Mouse (Mus musculus) heart, adult 2 months (tissue): ENCODE measurements around the gene Snx12. TPM values are rescaled to one million over a fixed set of nuclear protein-coding genes. Genes with fewer than 3 reads are reported as not detected.

Source experiments
- DNase-seq, 2 experiments: peaks; one replicate each; pipeline ENCODE4 v3.0.0; 2021
- H3K27ac ChIP-seq: fragments of 200-600 bp; 2 replicates; pipeline ENCODE4 v1.8.1; 2022
- H3K27me3 ChIP-seq: fragments of 200-500 bp; 2 replicates; pipeline ENCODE4 v1.6.1; 2012; ENCODE audit warnings: mild to moderate bottlenecking, low read length, inconsistent platforms, mixed read lengths; ENCODE audit not compliant: control insufficient read depth, insufficient read depth
- H3K36me3 ChIP-seq: fragments of 200-500 bp; 2 replicates; pipeline ENCODE4 v1.6.1; 2012; ENCODE audit warnings: low read length, inconsistent platforms; ENCODE audit not compliant: control insufficient read depth, insufficient read depth
- H3K4me1 ChIP-seq: fragments of 200-500 bp; 2 replicates; pipeline ENCODE4 v1.6.1; 2011; ENCODE audit warnings: low read length; ENCODE audit not compliant: control insufficient read depth, insufficient read depth
- H3K4me3 ChIP-seq: fragments of 200-600 bp; 2 replicates; pipeline ENCODE4 v1.8.1; 2022
- H3K79me2 ChIP-seq: fragments of 200-500 bp; replicated peaks from 2 replicates; pipeline ENCODE4 v1.6.1; 2012; ENCODE audit warnings: mild to moderate bottlenecking, inconsistent platforms, low read length, moderate library complexity, mixed read lengths; ENCODE audit not compliant: control insufficient read depth, insufficient read depth
- H3K9ac ChIP-seq: fragments of 200-500 bp; 2 replicates; pipeline ENCODE4 v1.6.1; 2012; ENCODE audit warnings: low read depth, mild to moderate bottlenecking, control low read depth, inconsistent platforms, low read length, mixed read lengths
- CTCF ChIP-seq: fragments of 200-600 bp; IDR thresholded peaks from 2 replicates; pipeline ENCODE4 v1.8.1; 2022; ENCODE audit warnings: antibody characterized with exemption, mild to moderate bottlenecking, moderate library complexity
- EP300 ChIP-seq: fragments of 200-500 bp; IDR thresholded peaks from 2 replicates; pipeline ENCODE4 v1.6.1; 2011; ENCODE audit warnings: low read depth, low read length, control low read depth; ENCODE audit not compliant: insufficient read depth
- POLR2A ChIP-seq: fragments of 200-500 bp; IDR thresholded peaks from 2 replicates; pipeline ENCODE4 v1.6.1; 2011; ENCODE audit warnings: mild to moderate bottlenecking, low read depth, low read length, control low read depth; ENCODE audit not compliant: insufficient read depth
- WGBS: fragments of 180-500 bp; shearing (Covaris S2); methylation state at CpG from one replicate; pipeline ENCODE4 v1.1.7; 2018; 5-methylcytosine and 5-hydroxymethylcytosine counted together
- intact Hi-C: fragments of 180-260 bp; cut with DNase I; formaldehyde crosslinking; loops from one replicate; pipeline ENCODE4 v1.15.1; 2025
- long read RNA-seq: library from polyadenylated mRNA; stranded (forward); transcript quantifications from one replicate; pipeline ENCODE4 v2.0.0, GENCODE M21; 2021
- polyA plus RNA-seq: library from polyadenylated mRNA; depleted of rRNA; stranded (reverse); fragments of >200 nt; gene quantifications from 2 replicates; pipeline ENCODE4 v1.2.3, GENCODE M21; 2012; rRNA removed
- total RNA-seq, 2 experiments: library from RNA; stranded (reverse); gene quantifications; 2 replicates each; pipeline ENCODE4 v1.2.3; 2021

Gene Snx12
- total RNA-seq: 10 to 100 TPM; 36.0 to 37.3 TPM
- polyA plus RNA-seq: 16.6 and 22.3 TPM in 2 replicates
- long read RNA-seq, partial matches to known transcripts: 0 of 5 reads
- long read RNA-seq, other reads (novel, unspliced or antisense): 3 of 5 reads

- TF ChIP-seq POLR2A: peak; percentile 82
- no peak for TF ChIP-seq CTCF
- no peak for TF ChIP-seq EP300
- WGBS: 18% methylated on average over 54 of the region's 55 CpGs
- no peaks in the 10 kb centered on the region for H3K27me3 ChIP-seq
- peak; percentile 90 to 91 for DNase-seq
- H3K36me3 ChIP-seq: no peaks in the 10 kb centered on the region
- no peaks in the 10 kb centered on the region; the same call in 1 of the 2 replicates for H3K4me1 ChIP-seq
- intact Hi-C loops: loop anchor here (2.0 to 10.0 kb wide), 3 partner anchors 33 to 87 kb away; partner anchors contain the start of genes Foxo4 and Med12
- H3K4me3 ChIP-seq: peak within 1 kb of the TSS; percentile 58
- H3K27ac ChIP-seq: peak within 1 kb of the TSS; percentile 77
- H3K79me2 ChIP-seq: no peaks in the 10 kb centered on the region
- peak within 1 kb of the TSS; percentile 85 for H3K9ac ChIP-seq
Observed at GRCm38 (mm10) chrX:101221834-101222795, at the start of gene Snx12. Gene Snx12, minus strand, starts transcription at chrX:101222563.

- DNase-seq: no peak
- whole genome bisulfite sequencing: 58% methylated on average over 3 of the region's 3 CpGs
- Histone ChIP-seq H3K9ac (peak within 1 kb of the TSS; percentile 60), H3K79me2 (no peaks in the 10 kb centered on the region), H3K36me3 (no peaks in the 10 kb centered on the region), H3K27me3 (no peaks in the 10 kb centered on the region), H3K4me1 (no peaks in the 10 kb centered on the region), H3K27ac (peak within 1 kb of the TSS; percentile 66), H3K4me3 (peak within 1 kb of the TSS; percentile 0; the same call in 1 of the 2 replicates)
- no peak for TF ChIP-seq POLR2A
- no peak for TF ChIP-seq EP300
- no peak for TF ChIP-seq CTCF
- intact Hi-C loops: no loop called here
Observed at GRCm38 (mm10) chrX:101268755-101269124, 46.4 kb upstream of the Snx12 start, which contains the start of gene Gm20489. Gene Gm20489, minus strand, starts transcription at chrX:101269023.

GRCm38 (mm10) chrX:101268025-101268754, 45.8 kb upstream of the Snx12 start, which contains the start of gene Il2rg:
Gene Il2rg, minus strand, starts transcription at chrX:101268255.
- 42% methylated on average over 5 of the region's 5 CpGs for WGBS
- Histone ChIP-seq H3K9ac (peak within 1 kb of the TSS; percentile 60), H3K79me2 (no peaks in the 10 kb centered on the region), H3K4me3 (peak within 1 kb of the TSS; percentile 0; the same call in 1 of the 2 replicates), H3K27ac (peak within 1 kb of the TSS; percentile 66), H3K27me3 (no peaks in the 10 kb centered on the region), H3K36me3 (no peaks in the 10 kb centered on the region), H3K4me1 (no peaks in the 10 kb centered on the region)
- peak; percentile 39; the same call in 1 of the 2 replicates for TF ChIP-seq POLR2A
- no peak for TF ChIP-seq EP300
- peak in 1 of 2 experiments; percentile 23 for DNase-seq
- intact Hi-C loops: no loop called here

GRCm38 (mm10) chrX:101266631-101267030, 44.3 kb upstream of the Snx12 start:
- H3K36me3 ChIP-seq: no peaks in the 10 kb centered on the region
- no peak for DNase-seq
- no peak overlapping the region for H3K4me3 ChIP-seq
- intact Hi-C loops: no loop called here
- no peaks in the 10 kb centered on the region for H3K79me2 ChIP-seq
- no peaks in the 10 kb centered on the region for H3K4me1 ChIP-seq
- H3K27me3 ChIP-seq: no peaks in the 10 kb centered on the region
- TF ChIP-seq POLR2A: no peak
- no peak for TF ChIP-seq CTCF
- no peak for TF ChIP-seq EP300
- H3K9ac ChIP-seq: no peak overlapping the region
- 82% methylated on average over 6 of the region's 6 CpGs for WGBS
- no peak overlapping the region for H3K27ac ChIP-seq

GRCm38 (mm10) chrX:101263892-101264291, 41.5 kb upstream of the Snx12 start, which contains the start of gene Gm614:
Gene Gm614, minus strand, starts transcription at chrX:101263992.
- no peak within 1 kb of the TSS for H3K9ac ChIP-seq
- DNase-seq: no peak
- H3K27me3 ChIP-seq: no peaks in the 10 kb centered on the region
- intact Hi-C loops: no loop called here
- H3K79me2 ChIP-seq: no peaks in the 10 kb centered on the region
- WGBS: 64% methylated on average over 1 of the region's 1 CpGs
- no peak within 1 kb of the TSS for H3K27ac ChIP-seq
- no peaks in the 10 kb centered on the region for H3K36me3 ChIP-seq
- H3K4me1 ChIP-seq: no peaks in the 10 kb centered on the region
- no peak for TF ChIP-seq CTCF
- TF ChIP-seq POLR2A: no peak
- no peak for TF ChIP-seq EP300
- H3K4me3 ChIP-seq: no peak within 1 kb of the TSS
